Mouse (Mus musculus) ES-E14 (cell line): ENCODE data around the gene Slc38a4. TPM values are rescaled to one million over a fixed set of nuclear protein-coding genes. Genes with fewer than 3 reads are reported as not detected.

Experiments used
- DNase-seq: peaks from one replicate; pipeline ENCODE4 v3.0.0-alpha.2; 2013; ENCODE audit warnings: low read depth, low spot score
- H3K27ac ChIP-seq: 2 replicates; pipeline ENCODE4 v1.5.1; 2012; ENCODE audit warnings: low read depth, mild to moderate bottlenecking, low read length, moderate library complexity, mixed read lengths; ENCODE audit not compliant: poor library complexity, insufficient read depth, severe bottlenecking
- H3K36me3 ChIP-seq: 2 replicates; pipeline ENCODE4 v1.6.1; 2012; ENCODE audit warnings: mild to moderate bottlenecking, low read length, moderate library complexity, mixed read lengths; ENCODE audit not compliant: control insufficient read depth, poor library complexity, insufficient read depth, severe bottlenecking
- H3K4me1 ChIP-seq, 2 experiments: fragments of 150-350 bp in 1 of 2; sonication (generic) in 1 of 2; 2 replicates each; pipeline ENCODE4 v1.6.1; 2012; ENCODE audit warnings: low read length in 2 of 2, mild to moderate bottlenecking in 1 of 2, mixed read lengths in 1 of 2; ENCODE audit not compliant: control insufficient read depth in 2 of 2, insufficient read depth in 2 of 2, poor library complexity in 1 of 2
- H3K4me3 ChIP-seq, 2 experiments: fragments of 150-350 bp in 1 of 2; sonication (generic) in 1 of 2; 2 replicates each; pipeline ENCODE4 v1.5.1; 2012; ENCODE audit warnings: low read length in 2 of 2, low read depth in 1 of 2, mild to moderate bottlenecking in 1 of 2, mixed read lengths in 1 of 2; ENCODE audit not compliant: insufficient read depth in 1 of 2, poor library complexity in 1 of 2, severe bottlenecking in 1 of 2
- H3K9ac ChIP-seq: 2 replicates; pipeline ENCODE4 v1.6.1; 2012; ENCODE audit warnings: low read depth, mild to moderate bottlenecking, low read length, mixed read lengths; ENCODE audit not compliant: poor library complexity, insufficient read depth, severe bottlenecking
- H3K9me3 ChIP-seq: fragments of 150-350 bp; sonication (generic); 2 replicates; pipeline ENCODE4 v1.6.1; 2012; ENCODE audit warnings: low read depth, mild to moderate bottlenecking, low read length; ENCODE audit not compliant: control insufficient read depth, insufficient read depth
- CHD2 ChIP-seq: IDR thresholded peaks from 2 replicates; pipeline ENCODE4 v1.6.1; 2014; ENCODE audit warnings: mild to moderate bottlenecking, low read depth, low read length, inconsistent platforms
- HCFC1 ChIP-seq: IDR thresholded peaks from 2 replicates; pipeline ENCODE4 v1.6.1; 2012; ENCODE audit warnings: low read length, inconsistent platforms, borderline replicate concordance; ENCODE audit not compliant: insufficient read depth
- MAFK ChIP-seq: IDR thresholded peaks from 2 replicates; pipeline ENCODE4 v1.6.1; 2014; ENCODE audit warnings: mild to moderate bottlenecking, low read depth, low read length, inconsistent platforms; ENCODE audit not compliant: insufficient read depth
- ZC3H11A ChIP-seq: IDR thresholded peaks from 2 replicates; pipeline ENCODE4 v1.6.1; 2012; ENCODE audit warnings: low read depth, mild to moderate bottlenecking, inconsistent platforms, low read length, borderline replicate concordance
- ZNF384 ChIP-seq: IDR thresholded peaks from 2 replicates; pipeline ENCODE4 v1.6.1; 2012; ENCODE audit warnings: low read depth, low read length, inconsistent platforms
- in situ Hi-C, 2 experiments: fragments of 600-800 bp; cut with MboI; formaldehyde crosslinking; loops; one replicate each; pipeline ENCODE4 v1.15.1; 2025; ENCODE audit warnings: low sequenced_read_pairs in 2 of 2, inconsistent platforms in 1 of 2; ENCODE audit not compliant: unreplicated experiment in 2 of 2
- total RNA-seq: library from RNA; depleted of rRNA; stranded (reverse); fragments of 300-350 nt; gene quantifications from 2 replicates; pipeline ENCODE4 v1.2.3, GENCODE M21; 2012

Gene Slc38a4
- total RNA-seq, 1 experiment: 324 TPM

DNA sequence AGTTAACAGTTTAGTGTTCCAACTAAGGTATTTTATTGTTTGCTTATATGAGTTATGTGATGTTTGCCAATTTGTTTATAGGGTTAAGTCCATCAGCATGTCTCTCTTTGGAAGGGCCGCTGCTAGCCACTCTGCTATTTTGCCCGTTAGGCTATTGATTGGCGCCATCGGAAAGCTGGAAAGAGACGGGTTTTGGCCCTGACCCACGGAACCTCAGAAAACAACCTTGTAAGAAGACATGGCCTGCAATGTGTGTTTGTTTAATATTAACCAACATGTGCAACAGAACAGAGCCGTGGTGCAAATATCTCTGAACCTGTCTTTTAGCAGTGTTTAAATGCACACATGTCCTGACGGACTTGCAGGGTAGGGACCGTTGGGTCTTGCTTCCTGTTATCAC is 14.6 kb downstream of the Slc38a4 start:
- Histone ChIP-seq H3K36me3 (peaks cover 3% of the 10 kb centered on the region; the same call in 1 of the 2 replicates), H3K27ac (no peak overlapping the region), H3K4me3 (no peak overlapping the region), H3K9ac (no peak overlapping the region), H3K4me1 (peaks cover 0 to 8% of the 10 kb centered on the region in 2 experiments; a peak in 2 of 4 replicates), H3K9me3 (no peaks in the 10 kb centered on the region)
- no peak for DNase-seq
- no peak for TF ChIP-seq ZC3H11A
- no peak for TF ChIP-seq CHD2
- in situ Hi-C loops: no loop called here

DNA sequence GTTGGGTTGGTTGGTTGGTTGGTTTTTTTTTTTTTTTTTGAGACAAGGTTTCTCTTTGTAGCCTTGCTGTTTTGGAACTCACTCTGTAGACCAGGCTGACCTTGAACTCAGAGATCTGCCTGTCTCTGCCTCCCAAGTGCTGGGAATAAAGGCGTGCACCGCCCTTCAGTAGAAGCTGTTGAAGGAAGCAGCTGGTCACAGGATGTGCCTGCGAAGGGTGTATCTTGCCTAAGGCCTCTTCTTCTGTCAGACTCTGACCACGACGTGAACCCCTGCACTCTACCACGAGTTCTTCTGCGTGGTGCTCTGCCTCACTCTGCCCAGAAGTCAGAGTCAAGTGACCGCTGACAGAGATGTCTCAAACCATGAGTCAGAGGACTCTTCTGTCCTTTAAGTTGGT is 18.0 kb downstream of the Slc38a4 start:
- peaks cover 3 to 17% of the 10 kb centered on the region in 2 experiments; a peak in 3 of 4 replicates for H3K4me1 ChIP-seq
- no peak overlapping the region for H3K27ac ChIP-seq
- in situ Hi-C loops: no loop called here
- H3K4me3 ChIP-seq: no peak overlapping the region
- no peak for DNase-seq
- no peak for TF ChIP-seq MAFK
- peak; percentile 40; the same call in 1 of the 2 replicates for TF ChIP-seq ZNF384
- no peak for TF ChIP-seq ZC3H11A
- no peak for TF ChIP-seq CHD2
- no peaks in the 10 kb centered on the region for H3K9me3 ChIP-seq
- peaks cover 3% of the 10 kb centered on the region; the same call in 1 of the 2 replicates for H3K36me3 ChIP-seq
- H3K9ac ChIP-seq: no peak overlapping the region

DNA sequence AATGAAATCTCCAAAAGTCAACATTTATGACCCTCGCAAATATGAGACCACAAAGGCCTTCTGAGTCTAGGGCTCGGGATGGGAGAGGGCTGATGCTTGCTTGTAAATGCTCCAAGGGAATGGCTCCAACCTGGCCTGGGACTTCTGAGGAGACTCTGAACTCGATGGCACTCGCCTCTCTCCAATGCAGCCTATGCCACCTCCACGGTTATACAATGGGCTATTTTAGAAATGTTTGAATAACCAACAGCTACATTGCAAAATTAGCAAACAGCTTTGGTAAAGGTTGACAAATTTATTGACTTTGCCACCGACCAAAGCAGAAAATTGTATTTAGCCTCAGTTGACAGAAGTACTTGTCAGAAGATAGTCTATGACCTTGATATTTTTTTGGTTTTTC is 19.9 kb downstream of the Slc38a4 start:
- in situ Hi-C loops: no loop called here

DNA sequence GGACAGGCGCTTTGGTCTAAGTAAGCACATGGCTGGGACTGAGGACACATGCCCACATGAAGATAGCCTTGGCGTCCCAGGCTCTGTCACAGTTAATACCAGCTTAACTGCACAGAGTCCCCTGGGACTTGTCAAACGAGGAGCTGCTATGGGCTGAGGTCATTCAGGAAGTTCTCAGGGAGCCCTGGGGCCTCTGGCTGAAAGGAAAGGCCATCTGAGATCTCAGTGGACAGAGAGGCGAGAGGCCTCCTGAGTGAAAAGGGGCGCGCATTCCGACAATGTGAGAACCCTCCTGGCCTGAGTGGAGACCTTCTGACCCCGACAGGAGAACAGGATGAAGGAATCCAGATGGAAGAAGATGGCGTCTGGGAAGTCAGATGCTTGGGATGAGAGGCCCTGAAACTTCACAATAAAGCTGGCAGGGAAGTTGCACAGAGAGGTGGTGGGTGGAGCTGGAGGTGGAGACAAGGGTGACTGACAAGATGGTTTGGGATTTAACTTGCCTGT is 22.2 kb downstream of the Slc38a4 start:
- H3K9ac ChIP-seq: no peak overlapping the region
- H3K36me3 ChIP-seq: no peaks in the 10 kb centered on the region
- H3K9me3 ChIP-seq: no peaks in the 10 kb centered on the region
- peaks cover 12 to 22% of the 10 kb centered on the region in 2 experiments for H3K4me1 ChIP-seq
- TF ChIP-seq ZC3H11A: no peak
- no peak for TF ChIP-seq ZNF384
- no peak for TF ChIP-seq CHD2
- no peak for TF ChIP-seq HCFC1
- no peak for TF ChIP-seq MAFK
- in situ Hi-C loops: no loop called here
- no peak overlapping the region for H3K4me3 ChIP-seq
- no peak overlapping the region for H3K27ac ChIP-seq
- DNase-seq: no peak

More for the DNA sequence above, 19.9 kb downstream of the Slc38a4 start:
- no peaks in the 10 kb centered on the region for H3K36me3 ChIP-seq
- DNase-seq: no peak
- no peak overlapping the region for H3K27ac ChIP-seq
- H3K4me3 ChIP-seq: no peak overlapping the region
- peaks cover 3 to 17% of the 10 kb centered on the region in 2 experiments; a peak in 3 of 4 replicates for H3K4me1 ChIP-seq
- H3K9ac ChIP-seq: no peak overlapping the region
- TF ChIP-seq ZNF384 (no peak), CHD2 (no peak), MAFK (no peak), ZC3H11A (no peak), HCFC1 (no peak)
- no peaks in the 10 kb centered on the region for H3K9me3 ChIP-seq

DNA sequence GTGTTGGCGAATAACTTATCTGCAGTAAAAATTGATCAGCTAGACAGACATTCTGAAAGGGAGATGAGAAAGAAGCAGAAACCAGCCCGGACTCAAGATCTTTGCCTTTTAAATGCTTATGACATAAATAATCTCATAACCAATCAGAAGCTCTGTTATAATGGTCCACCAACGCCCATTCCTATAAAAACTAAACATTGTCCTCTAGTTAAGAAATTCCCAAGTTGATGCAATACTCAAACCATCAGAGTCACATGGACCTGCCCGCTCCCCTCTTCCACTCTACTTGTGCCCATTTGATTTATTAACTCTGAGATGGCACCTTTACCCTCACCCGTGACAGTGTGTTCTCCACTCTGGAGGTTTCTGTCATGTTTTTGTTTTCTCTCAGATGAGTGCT is 23.9 kb downstream of the Slc38a4 start:
- no peak for DNase-seq
- no peak overlapping the region for H3K9ac ChIP-seq
- H3K4me3 ChIP-seq: no peak overlapping the region
- in situ Hi-C loops: no loop called here
- TF ChIP-seq ZNF384 (no peak), ZC3H11A (no peak), MAFK (no peak), HCFC1 (no peak), CHD2 (no peak)
- peaks cover 17 to 27% of the 10 kb centered on the region in 2 experiments for H3K4me1 ChIP-seq
- H3K27ac ChIP-seq: no peak overlapping the region
- no peaks in the 10 kb centered on the region for H3K36me3 ChIP-seq
- no peaks in the 10 kb centered on the region for H3K9me3 ChIP-seq
